Mouse (Mus musculus) ES-Bruce4 (cell line): Measurements from ENCODE around the gene Tnr. TPM values are rescaled to one million over a fixed set of nuclear protein-coding genes. Genes with fewer than 3 reads are reported as not detected.

Experiments used
- H3K27ac ChIP-seq: 2 replicates; pipeline ENCODE4 v1.5.1; 2012; ENCODE audit warnings: low read length, inconsistent platforms; ENCODE audit not compliant: insufficient read depth
- H3K27me3 ChIP-seq: 2 replicates; pipeline ENCODE4 v1.6.1; 2012; ENCODE audit warnings: mild to moderate bottlenecking, low read length, inconsistent platforms; ENCODE audit not compliant: control insufficient read depth, poor library complexity, insufficient read depth, severe bottlenecking
- H3K36me3 ChIP-seq: 2 replicates; pipeline ENCODE4 v1.6.1; 2012; ENCODE audit warnings: inconsistent platforms, mild to moderate bottlenecking, low read length, moderate library complexity; ENCODE audit not compliant: control insufficient read depth, poor library complexity, insufficient read depth, severe bottlenecking
- H3K4me1 ChIP-seq: one replicate; pipeline ENCODE4 v1.8.1; 2011; ENCODE audit warnings: low read length; ENCODE audit not compliant: control insufficient read depth, insufficient read depth
- H3K4me3 ChIP-seq: 2 replicates; pipeline ENCODE4 v1.5.1; 2011; ENCODE audit warnings: low read depth, mild to moderate bottlenecking, low read length
- H3K9ac ChIP-seq: 2 replicates; pipeline ENCODE4 v1.6.1; 2012; ENCODE audit warnings: low read depth, mild to moderate bottlenecking, inconsistent platforms; ENCODE audit not compliant: poor library complexity, severe bottlenecking
- H3K9me3 ChIP-seq: replicated peaks from 2 replicates; pipeline ENCODE4 v1.6.1; 2012; ENCODE audit warnings: mild to moderate bottlenecking, low read length, inconsistent platforms; ENCODE audit not compliant: control insufficient read depth, poor library complexity, insufficient read depth, severe bottlenecking
- CTCF ChIP-seq: IDR thresholded peaks from one replicate; pipeline ENCODE4 v1.8.1; 2011; ENCODE audit warnings: low read depth, low read length
- EP300 ChIP-seq: IDR thresholded peaks from 2 replicates; pipeline ENCODE4 v1.6.1; 2011; ENCODE audit warnings: low read depth, low read length; ENCODE audit not compliant: insufficient read depth
- POLR2A ChIP-seq: IDR thresholded peaks from one replicate; pipeline ENCODE4 v1.8.1; 2011; ENCODE audit warnings: low read length; ENCODE audit not compliant: insufficient read depth
- polyA plus RNA-seq: library from polyadenylated mRNA; stranded (reverse); fragments of >200 nt; gene quantifications from 2 replicates; pipeline ENCODE4 v1.2.4, GENCODE M21; 2011; ENCODE audit warnings: low read depth; ENCODE audit not compliant: missing spikeins, insufficient read depth, insufficient read length

The Tnr gene
- polyA plus RNA-seq, 1 experiment = not detected

- H3K27ac ChIP-seq = no peak overlapping the region
- H3K9me3 ChIP-seq = no peaks in the 10 kb centered on the region
- H3K9ac ChIP-seq = no peak overlapping the region
- no peak overlapping the region for H3K4me3 ChIP-seq
- H3K4me1 ChIP-seq = no peaks in the 10 kb centered on the region
- H3K27me3 ChIP-seq = no peaks in the 10 kb centered on the region
- no peaks in the 10 kb centered on the region for H3K36me3 ChIP-seq
- TF ChIP-seq EP300 = no peak
- TF ChIP-seq POLR2A = no peak
- TF ChIP-seq CTCF = no peak
Observed at GRCm38 (mm10) chr1:159671181-159671580, 147.6 kb downstream of the Tnr start.

- Histone ChIP-seq H3K27me3 (no peaks in the 10 kb centered on the region), H3K9ac (no peak overlapping the region), H3K4me3 (no peak overlapping the region), H3K36me3 (no peaks in the 10 kb centered on the region), H3K4me1 (no peaks in the 10 kb centered on the region), H3K27ac (no peak overlapping the region), H3K9me3 (no peaks in the 10 kb centered on the region)
- no peak for TF ChIP-seq EP300
- no peak for TF ChIP-seq POLR2A
- TF ChIP-seq CTCF = no peak
Observed at GRCm38 (mm10) chr1:159674240-159674639, 150.7 kb downstream of the Tnr start.

DNA sequence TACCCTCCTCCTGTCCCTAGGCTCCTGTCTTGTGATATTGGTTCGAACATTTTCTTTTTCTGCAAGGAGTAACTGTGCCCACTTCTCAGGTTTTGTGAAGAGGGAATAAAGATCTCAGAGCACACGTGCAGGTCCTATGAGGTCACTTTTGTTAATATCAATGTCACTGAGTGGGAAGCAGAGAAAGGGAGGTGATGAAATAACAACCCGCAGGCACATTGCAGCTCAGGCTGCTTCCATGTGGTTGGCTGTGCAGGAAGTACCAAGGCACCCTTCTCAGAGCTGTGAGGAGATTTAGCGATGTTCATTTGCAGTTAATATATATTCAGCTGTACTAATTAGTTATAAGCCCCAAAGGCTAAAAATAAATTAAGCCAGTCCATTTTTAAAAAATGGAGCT lies 151.9 kb downstream of the Tnr start:
- Histone ChIP-seq H3K9me3 (no peaks in the 10 kb centered on the region), H3K4me1 (no peaks in the 10 kb centered on the region), H3K27me3 (no peaks in the 10 kb centered on the region), H3K27ac (no peak overlapping the region), H3K9ac (no peak overlapping the region), H3K4me3 (no peak overlapping the region), H3K36me3 (no peaks in the 10 kb centered on the region)
- TF ChIP-seq CTCF (no peak), EP300 (no peak), POLR2A (no peak)

- Histone ChIP-seq H3K27ac (no peak overlapping the region), H3K9me3 (no peaks in the 10 kb centered on the region), H3K4me1 (no peaks in the 10 kb centered on the region), H3K9ac (no peak overlapping the region), H3K4me3 (no peak overlapping the region), H3K27me3 (no peaks in the 10 kb centered on the region), H3K36me3 (no peaks in the 10 kb centered on the region)
- TF ChIP-seq POLR2A (no peak), EP300 (no peak), CTCF (no peak)
Observed at GRCm38 (mm10) chr1:159678221-159678935, 154.8 kb downstream of the Tnr start.

GRCm38 (mm10) chr1:159681252-159681651 lies 157.7 kb downstream of the Tnr start:
- Histone ChIP-seq H3K4me3 (no peak overlapping the region), H3K36me3 (no peaks in the 10 kb centered on the region), H3K9me3 (no peaks in the 10 kb centered on the region), H3K4me1 (no peaks in the 10 kb centered on the region), H3K27ac (no peak overlapping the region), H3K27me3 (no peaks in the 10 kb centered on the region), H3K9ac (no peak overlapping the region)
- no peak for TF ChIP-seq POLR2A
- no peak for TF ChIP-seq CTCF
- no peak for TF ChIP-seq EP300

DNA sequence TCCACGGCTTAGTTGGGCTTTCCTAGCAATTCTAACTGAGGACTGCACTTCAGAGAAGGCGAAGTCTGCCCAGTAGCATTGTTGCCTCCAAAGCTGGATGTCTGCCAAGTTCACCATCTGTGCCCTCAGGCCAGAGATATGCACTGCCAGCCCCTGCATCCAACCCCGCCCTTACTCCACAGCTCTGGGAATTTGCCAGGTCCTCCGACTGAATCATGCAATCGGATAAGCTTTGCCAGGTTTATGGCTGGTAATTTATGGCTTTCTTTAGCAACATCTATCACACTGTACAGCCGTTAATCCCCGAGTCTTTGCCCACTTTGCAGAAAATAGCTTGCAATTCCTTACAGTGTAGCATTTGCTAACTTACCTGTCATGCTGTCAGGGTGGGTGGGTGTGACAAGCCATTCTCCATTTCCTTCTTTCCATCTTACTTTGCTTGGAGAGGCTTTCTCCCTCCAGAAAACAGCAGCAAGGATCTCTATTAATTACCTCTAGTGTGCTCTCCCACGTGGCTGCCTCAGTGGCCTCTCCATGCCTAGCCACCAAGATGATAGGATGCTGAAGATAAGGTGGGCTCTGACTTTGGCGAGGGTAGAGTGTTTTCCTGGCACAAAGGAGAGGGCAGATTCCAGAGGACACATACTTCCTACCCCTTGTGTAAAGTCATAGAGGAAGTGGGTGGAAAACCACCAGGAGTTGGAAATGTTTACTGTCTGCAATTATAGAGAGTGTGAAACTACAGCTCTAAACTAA lies 163.1 kb downstream of the Tnr start:
- Histone ChIP-seq H3K27ac (no peak overlapping the region), H3K9ac (no peak overlapping the region)
- TF ChIP-seq CTCF (no peak), POLR2A (no peak), EP300 (no peak)

More for the DNA sequence above, 163.1 kb downstream of the Tnr start:
- H3K4me1 ChIP-seq = no peaks in the 10 kb centered on the region
- no peaks in the 10 kb centered on the region for H3K27me3 ChIP-seq
- H3K4me3 ChIP-seq = no peak overlapping the region
- H3K36me3 ChIP-seq = no peaks in the 10 kb centered on the region
- peaks cover 5% of the 10 kb centered on the region for H3K9me3 ChIP-seq
